Mouse (Mus musculus) midbrain, embryonic 11.5 days (tissue): ENCODE results near the gene Zfp57. TPM values are rescaled to one million over a fixed set of nuclear protein-coding genes. Genes with fewer than 3 reads are reported as not detected.

ENCODE experiments used
- polyA plus RNA-seq: library from polyadenylated mRNA; unstranded; fragments of >200 nt; fragmentation: Nextera tagmentation; extraction: Ambion mirVana; gene quantifications from 2 replicates; pipeline ENCODE4 v1.2.1, GENCODE M21; 2014

Gene Zfp57
- polyA plus RNA-seq, 1 experiment from 2014 or later = 89.9 TPM

Other genes starting within 250 kb of the Zfp57 start
- not detected in 2 replicates for gene H2-M10.5, start 228.3 kb upstream of the Zfp57 start, polyA plus RNA-seq
- gene H2-M10.6, start 189.0 kb upstream of the Zfp57 start, polyA plus RNA-seq = not detected in 2 replicates
- gene Trim26, start 164.0 kb upstream of the Zfp57 start, polyA plus RNA-seq = 32.4 and 35.0 TPM in 2 replicates
- 0.48 and 0.51 TPM in 2 replicates for gene Trim15, start 134.0 kb upstream of the Zfp57 start, polyA plus RNA-seq
- gene Trim10, start 131.6 kb upstream of the Zfp57 start, polyA plus RNA-seq = 7.7 and 8.1 TPM in 2 replicates
- gene Trim40, start 111.0 kb upstream of the Zfp57 start, polyA plus RNA-seq = not detected in 2 replicates
- not detected in 2 replicates for gene Trim31, start 103.0 kb upstream of the Zfp57 start, polyA plus RNA-seq
- gene Rnf39, start 58.2 kb upstream of the Zfp57 start, polyA plus RNA-seq = 0.46 TPM in 2 replicates
- 152 and 157 TPM in 2 replicates for gene Ppp1r11, start 49.4 kb upstream of the Zfp57 start, polyA plus RNA-seq
- gene Znrd1, start 42.6 kb upstream of the Zfp57 start, polyA plus RNA-seq = 83.5 and 86.7 TPM in 2 replicates
- 8.5 and 9.4 TPM in 2 replicates for gene Znrd1as, start 42.6 kb upstream of the Zfp57 start, polyA plus RNA-seq
- gene 2410137M14Rik, start 19.9 kb upstream of the Zfp57 start, polyA plus RNA-seq = 0.39 TPM in 1 of 2 replicates, not detected in the other
- gene H2-M5, start 11.6 kb upstream of the Zfp57 start, polyA plus RNA-seq = 0.41 and 0.67 TPM in 2 replicates
- 0.18 and 0.42 TPM in 2 replicates for gene Mog, start 22.2 kb downstream of the Zfp57 start, polyA plus RNA-seq
- gene Gabbr1, start 44.8 kb downstream of the Zfp57 start, polyA plus RNA-seq = 14.3 and 14.5 TPM in 2 replicates
- gene Olfr90, start 87.3 kb downstream of the Zfp57 start, polyA plus RNA-seq = not detected in 2 replicates
- gene Olfr91, start 97.1 kb downstream of the Zfp57 start, polyA plus RNA-seq = not detected in 2 replicates
- gene Olfr92, start 118.9 kb downstream of the Zfp57 start, polyA plus RNA-seq = not detected in 2 replicates
- gene Olfr93, start 160.3 kb downstream of the Zfp57 start, polyA plus RNA-seq = not detected in 2 replicates
- not detected in 2 replicates for gene Ubd, start 192.7 kb downstream of the Zfp57 start, polyA plus RNA-seq
- gene Olfr94, start 199.8 kb downstream of the Zfp57 start, polyA plus RNA-seq = not detected in 2 replicates
- not detected in 2 replicates for gene Olfr95, start 212.0 kb downstream of the Zfp57 start, polyA plus RNA-seq
- not detected in 2 replicates for gene Olfr96, start 219.0 kb downstream of the Zfp57 start, polyA plus RNA-seq
- not detected in 2 replicates for gene Olfr97, start 236.2 kb downstream of the Zfp57 start, polyA plus RNA-seq